Mouse (Mus musculus) A20 (cell line): ENCODE results near the gene Ispd.
A peak's percentile ranks its signal among the peaks of the same experiment; 100 is the strongest.

Experiments used
- DNase-seq: peaks from one replicate; pipeline ENCODE4 v3.0.0-alpha.2; 2011; ENCODE audit warnings: low read depth, low spot score

Ispd gene

GRCm38 (mm10) chr12:36713866-36714662 lies 332.8 kb downstream of the Ispd start:
- DNase-seq, result peak; percentile 63

- no peak for DNase-seq
These were observed 336.3 kb downstream of the Ispd start for GRCm38 (mm10) chr12:36717526-36717925.

- no peak for DNase-seq
These were observed 337.2 kb downstream of the Ispd start for GRCm38 (mm10) chr12:36718417-36718816.

GRCm38 (mm10) chr12:36719074-36719473 lies 337.8 kb downstream of the Ispd start:
- no peak for DNase-seq

- DNase-seq, result no peak
These were observed 339.5 kb downstream of the Ispd start for GRCm38 (mm10) chr12:36720779-36721178.

GRCm38 (mm10) chr12:36721223-36721622 lies 340.0 kb downstream of the Ispd start:
- no peak for DNase-seq

GRCm38 (mm10) chr12:36722754-36723153 lies 341.5 kb downstream of the Ispd start:
- no peak for DNase-seq

- no peak for DNase-seq
These were observed 342.1 kb downstream of the Ispd start for GRCm38 (mm10) chr12:36723302-36723701.

GRCm38 (mm10) chr12:36724297-36724696 lies 343.0 kb downstream of the Ispd start:
- DNase-seq, result no peak

- no peak for DNase-seq
These were observed 344.0 kb downstream of the Ispd start for GRCm38 (mm10) chr12:36725250-36725649.

- DNase-seq, result no peak
These were observed 344.8 kb downstream of the Ispd start for GRCm38 (mm10) chr12:36726026-36726425.

GRCm38 (mm10) chr12:36733673-36734371 lies 352.6 kb downstream of the Ispd start:
- no peak for DNase-seq
